Mouse (Mus musculus) T-helper 2 cell (primary cell): ENCODE measurements at regions not wholly inside any gene's neighbourhood (a gene's known extent, or its start where the extent isn't known, plus 50 kb on each side); places are given as distances from the start of the nearest gene placed in this dataset.

Source experiments
- in situ Hi-C: fragments of 300-600 bp; cut with MboI, MseI; formaldehyde crosslinking; loops from one replicate; pipeline ENCODE4 v1.15.1; 2025; ENCODE audit warnings: high pct_unique_total_duplicates

- in situ Hi-C loops = no loop called here
Observed at GRCm38 (mm10) chr3:147041201-147041600, 189.0 kb downstream of the Ttll7 start.

DNA sequence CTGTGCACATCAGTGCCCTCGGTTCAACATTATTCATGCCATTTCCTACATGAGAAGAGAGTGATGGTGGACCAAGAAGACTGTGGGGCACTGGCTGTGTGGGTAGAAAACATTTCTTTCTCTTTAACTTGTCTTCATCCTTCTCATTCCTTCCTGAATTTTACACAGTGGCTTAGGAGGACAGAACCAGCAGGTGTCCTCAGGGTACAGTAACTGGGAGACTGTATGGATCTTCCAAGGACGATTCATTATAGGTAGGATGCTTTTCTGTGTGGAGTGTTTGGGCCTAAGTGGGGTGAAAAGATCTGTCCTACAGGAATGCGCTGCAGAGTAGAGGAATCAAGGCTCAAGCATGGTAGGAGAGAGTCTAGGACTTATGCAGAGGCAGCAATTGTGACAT, 190.7 kb downstream of the Ttll7 start:
- in situ Hi-C loops = no loop called here

- in situ Hi-C loops = no loop called here
Observed at GRCm38 (mm10) chr3:147046634-147047033, 194.5 kb downstream of the Ttll7 start.

GRCm38 (mm10) chr3:147054157-147054838, 202.1 kb downstream of the Ttll7 start:
- in situ Hi-C loops = loop anchor here (10.0 kb wide), 1 partner anchor 781 kb away; no protein-coding TSS in a partner anchor

DNA sequence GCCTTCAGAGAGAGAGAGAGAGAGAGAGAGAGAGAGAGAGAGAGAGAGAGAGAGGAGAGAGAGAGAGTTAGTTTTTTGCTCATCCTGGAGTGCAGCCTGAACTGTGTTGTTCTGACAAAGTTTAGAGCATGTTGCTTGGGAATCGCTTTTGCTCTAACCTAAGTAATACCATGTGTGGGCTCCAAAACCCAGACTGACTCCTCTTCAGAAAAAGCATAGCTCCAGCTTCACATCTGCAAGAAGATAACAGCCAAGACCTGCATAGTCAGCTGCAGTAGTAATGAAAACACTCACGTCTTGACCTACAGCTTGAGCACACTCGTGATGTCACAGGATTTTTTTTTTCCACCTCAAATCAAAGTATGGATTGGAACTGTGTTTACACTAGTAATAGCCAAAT, 205.7 kb downstream of the Ttll7 start:
- in situ Hi-C loops = loop anchor here (10.0 kb wide), 1 partner anchor 777 kb away; no protein-coding TSS in a partner anchor

- in situ Hi-C loops = no loop called here
Observed at GRCm38 (mm10) chr3:147060659-147061058, 208.5 kb downstream of the Ttll7 start.

DNA sequence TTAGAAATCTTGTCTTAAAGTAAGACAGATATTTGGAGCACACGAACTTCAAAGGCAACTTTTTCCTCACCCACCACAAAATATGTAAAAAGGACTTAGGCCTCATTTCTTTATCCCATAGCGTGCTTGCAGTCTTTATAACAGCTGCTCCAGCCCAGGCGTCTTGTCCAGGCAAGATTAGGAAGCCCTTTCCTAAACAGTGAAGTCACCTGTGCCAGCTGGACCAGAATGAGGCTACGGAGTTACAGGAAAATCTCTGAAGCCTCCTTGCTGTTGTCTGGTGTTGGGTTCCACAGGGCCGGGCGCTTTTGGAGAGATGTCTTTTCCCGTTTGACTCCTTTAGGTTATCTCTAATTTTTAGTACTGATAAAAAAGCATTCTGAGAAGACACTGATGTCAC, 210.3 kb downstream of the Ttll7 start:
- in situ Hi-C loops = no loop called here

DNA sequence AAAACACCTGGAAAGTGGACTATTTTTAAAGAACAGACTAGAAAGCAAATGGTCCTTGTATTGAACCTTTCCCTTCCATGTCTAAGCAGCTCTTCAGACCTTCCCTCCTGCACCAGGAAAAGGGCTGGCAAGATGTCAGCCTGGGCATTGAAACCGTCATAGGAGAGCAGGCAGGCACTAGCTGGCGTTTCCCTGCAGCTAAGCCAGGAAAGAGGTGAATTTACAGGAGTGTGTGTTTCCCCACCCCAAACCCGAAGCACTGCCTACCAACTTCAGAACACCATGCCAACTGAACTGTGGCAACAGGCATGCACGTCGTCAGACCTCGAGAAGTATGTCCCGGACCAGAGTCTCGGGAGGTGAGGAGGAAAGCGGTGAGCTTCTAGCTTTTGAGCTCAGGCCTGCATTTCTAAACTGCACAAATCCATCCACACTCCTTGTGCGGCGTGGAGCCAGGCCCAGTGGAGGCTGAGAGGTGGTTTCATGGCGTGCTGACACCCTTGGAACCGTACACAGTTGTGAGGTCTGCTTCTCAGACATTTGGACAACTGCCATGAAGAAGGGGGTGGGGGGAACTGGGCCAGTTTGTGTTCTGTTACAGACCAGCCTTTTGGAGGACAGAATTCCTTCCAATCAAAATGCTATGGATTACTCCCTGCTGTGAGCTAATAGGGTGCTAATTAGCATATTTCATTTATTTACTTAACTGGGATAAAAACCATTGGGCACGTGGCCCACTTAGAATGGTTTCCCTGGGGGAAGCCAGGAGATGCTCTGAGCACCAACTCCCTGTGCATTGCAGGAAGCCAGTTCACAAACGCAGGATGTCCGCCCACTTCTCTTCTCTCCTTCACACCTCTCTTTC, 211.6 kb downstream of the Ttll7 start:
- in situ Hi-C loops = no loop called here

DNA sequence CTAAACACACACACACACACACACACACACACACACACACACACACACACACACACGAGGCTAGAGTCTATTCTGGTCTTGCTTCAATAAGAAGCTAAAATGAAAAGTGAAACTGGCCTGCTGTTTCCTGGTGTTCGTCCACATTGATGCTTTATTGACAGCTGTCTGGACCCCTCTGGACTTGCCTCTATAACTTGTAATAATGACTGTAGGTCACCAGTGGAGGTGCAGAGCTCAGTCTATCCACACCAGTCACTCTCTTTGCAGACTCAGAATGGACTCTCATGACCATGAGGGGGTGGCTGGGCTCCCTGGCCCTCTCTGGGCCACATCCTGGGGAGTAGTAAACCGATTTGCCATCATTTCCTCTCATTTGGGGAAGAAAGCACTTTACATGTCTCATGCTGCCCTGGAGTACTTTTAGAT, 212.3 kb downstream of the Ttll7 start:
- in situ Hi-C loops = no loop called here

GRCm38 (mm10) chr3:147070972-147071371, 218.8 kb downstream of the Ttll7 start:
- in situ Hi-C loops = no loop called here

GRCm38 (mm10) chr3:147080197-147080596, 228.0 kb downstream of the Ttll7 start:
- in situ Hi-C loops = no loop called here

- in situ Hi-C loops = no loop called here
Observed at GRCm38 (mm10) chr3:147080768-147081448, 228.7 kb downstream of the Ttll7 start.

GRCm38 (mm10) chr3:147081763-147082162, 229.6 kb downstream of the Ttll7 start:
- in situ Hi-C loops = no loop called here

GRCm38 (mm10) chr3:147082255-147082943, 230.2 kb downstream of the Ttll7 start:
- in situ Hi-C loops = no loop called here

DNA sequence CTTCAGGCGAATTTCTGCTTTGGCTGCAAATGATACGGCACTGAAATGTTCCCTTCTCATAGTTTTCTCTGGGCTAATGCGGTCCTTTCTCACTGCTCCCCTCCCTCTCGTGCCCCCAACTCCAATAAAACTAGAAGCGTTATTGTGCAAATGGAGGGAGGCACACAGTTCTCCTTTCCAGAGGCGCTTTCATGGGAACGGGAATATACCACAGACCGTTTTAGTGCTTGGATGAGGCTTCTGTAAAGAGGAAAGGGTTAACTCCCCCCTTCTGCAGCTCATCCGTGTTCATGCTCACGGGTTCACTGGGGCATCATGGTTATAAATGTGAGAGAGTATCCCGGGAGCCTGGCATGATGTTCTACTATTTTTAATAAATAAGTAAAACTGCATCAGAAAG, 231.2 kb downstream of the Ttll7 start:
- in situ Hi-C loops = no loop called here

- in situ Hi-C loops = no loop called here
Observed at GRCm38 (mm10) chr3:147083823-147084222, 231.7 kb downstream of the Ttll7 start.

GRCm38 (mm10) chr3:147084624-147085189, 232.5 kb downstream of the Ttll7 start:
- in situ Hi-C loops = no loop called here

DNA sequence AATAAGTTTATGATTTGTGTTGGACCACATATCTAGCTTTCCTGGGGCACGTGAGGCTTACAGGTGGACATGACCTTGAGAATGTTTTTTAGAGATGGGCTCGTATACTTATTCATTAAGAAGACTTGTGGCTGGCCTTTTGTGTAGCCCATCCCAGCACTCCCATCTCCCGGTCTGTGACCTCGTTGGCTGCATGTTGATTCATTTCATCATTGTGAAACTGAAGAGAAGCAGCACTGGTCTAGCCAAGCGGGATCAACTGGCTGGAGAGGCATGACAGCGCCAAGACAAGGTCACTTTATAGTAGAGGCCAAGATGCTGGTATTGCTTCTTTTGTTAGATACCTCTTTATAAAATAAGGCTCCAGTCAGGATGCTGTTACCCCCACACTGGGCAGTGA, 236.0 kb downstream of the Ttll7 start:
- in situ Hi-C loops = no loop called here

GRCm38 (mm10) chr3:147089716-147090115, 237.5 kb downstream of the Ttll7 start:
- in situ Hi-C loops = no loop called here

- in situ Hi-C loops = no loop called here
Observed at GRCm38 (mm10) chr3:147092188-147093075, 240.3 kb downstream of the Ttll7 start.
